Mouse (Mus musculus): ENCODE data around the gene Dlgap4.

GRCm38 (mm10) chr2:156762499-156762898, 149.0 kb downstream of the Dlgap4 start:
- no peak for TF ChIP-seq CTCF (IDR thresholded peaks at IDR 0.05)
- TF ChIP-seq POLR2A (IDR thresholded peaks at IDR 0.05; ENCODE audit: insufficient read depth, low read depth, low read length): no peak
- no peak for TF ChIP-seq EP300 (IDR thresholded peaks at IDR 0.05; ENCODE audit: insufficient read depth, low read depth, low read length)
